Mouse (Mus musculus): ENCODE results near the gene Il25.

GRCm38 (mm10) chr14:54956533-54956932, 24.0 kb downstream of the Il25 start:
- TF ChIP-seq CTCF (IDR thresholded peaks at IDR 0.05; ENCODE audit: control insufficient read depth, insufficient read depth, low read length) (no peak), POLR2A (IDR thresholded peaks at IDR 0.05; ENCODE audit: borderline replicate concordance, control insufficient read depth, low read depth, low read length) (no peak)
